Mouse (Mus musculus) kidney, postnatal 0 days (tissue): ENCODE measurements around the gene Fam189a2. TPM values are rescaled to one million over a fixed set of nuclear protein-coding genes. Genes with fewer than 3 reads are reported as not detected.

ENCODE experiments used
- ATAC-seq: fragments of 200-750 bp; cut with Nextera tagmentation; replicated peaks from 2 replicates; pipeline ENCODE4 v1.8.0; 2017; ENCODE audit warnings: low read depth, moderate number of reproducible peaks, moderate TSS enrichment, moderate library complexity; ENCODE audit not compliant: low FRiP score
- DNase-seq: peaks from one replicate; pipeline ENCODE4 v3.0.0-alpha.2; 2016; ENCODE audit warnings: low spot score
- H3K27ac ChIP-seq: fragments of 300-500 bp; sonication (generic); 2 replicates; pipeline ENCODE4 v1.5.1; 2014; ENCODE audit warnings: mild to moderate bottlenecking
- H3K27me3 ChIP-seq: fragments of 300-500 bp; sonication (generic); 2 replicates; pipeline ENCODE4 v1.6.1; 2014; ENCODE audit warnings: low read length, mixed read lengths; ENCODE audit not compliant: insufficient read depth
- H3K36me3 ChIP-seq: fragments of 300-500 bp; sonication (generic); 2 replicates; pipeline ENCODE4 v1.6.1; 2014; ENCODE audit warnings: low read length, mixed read lengths; ENCODE audit not compliant: insufficient read depth
- H3K4me1 ChIP-seq: fragments of 300-500 bp; sonication (generic); replicated peaks from 2 replicates; pipeline ENCODE4 v1.6.1; 2014; ENCODE audit warnings: antibody characterized with exemption, low read length, mixed read lengths; ENCODE audit not compliant: insufficient read depth
- H3K4me2 ChIP-seq: fragments of 300-500 bp; sonication (generic); 2 replicates; pipeline ENCODE4 v1.6.1; 2014; ENCODE audit warnings: mild to moderate bottlenecking, low read length, moderate library complexity, mixed read lengths
- H3K4me3 ChIP-seq: fragments of 300-500 bp; sonication (generic); replicated peaks from 2 replicates; pipeline ENCODE4 v1.5.1; 2014; ENCODE audit warnings: low read depth, low read length
- H3K9ac ChIP-seq: fragments of 300-500 bp; sonication (generic); 2 replicates; pipeline ENCODE4 v1.6.1; 2014; ENCODE audit warnings: low read depth, low read length
- H3K9me3 ChIP-seq: fragments of 300-500 bp; sonication (generic); replicated peaks from 2 replicates; pipeline ENCODE4 v1.6.1; 2016; ENCODE audit warnings: low read length, inconsistent platforms, mixed read lengths
- CTCF ChIP-seq: IDR thresholded peaks from 2 replicates; pipeline ENCODE4 v1.5.1; 2016; ENCODE audit warnings: antibody characterized with exemption, low read depth, mild to moderate bottlenecking, moderate library complexity
- WGBS: fragments of 180-500 bp; shearing (Covaris S2); extraction: QIAGEN DNeasy Blood & Tissue Kit; methylation state at CpG from one replicate; pipeline ENCODE4 v1.1.7; 2014; 5-methylcytosine and 5-hydroxymethylcytosine counted together
- polyA plus RNA-seq: library from polyadenylated mRNA; unstranded; fragments of >200 nt; fragmentation: Nextera tagmentation; extraction: Ambion mirVana; gene quantifications from 2 replicates; pipeline ENCODE4 v1.2.1, GENCODE M21; 2015

Gene Fam189a2
- polyA plus RNA-seq, 1 experiment from 2014 or later = 1.6 TPM

GRCm38 (mm10) chr19:24022771-24023170, 8.0 kb downstream of the Fam189a2 start:
- no peak for TF ChIP-seq CTCF

GRCm38 (mm10) chr19:24022301-24022700, 8.5 kb downstream of the Fam189a2 start:
- Histone ChIP-seq H3K9me3 (no peaks in the 10 kb centered on the region), H3K27me3 (no peaks in the 10 kb centered on the region), H3K9ac (no peak overlapping the region), H3K27ac (no peak overlapping the region), H3K4me2 (no peak overlapping the region), H3K4me3 (no peak overlapping the region), H3K4me1 (peaks cover 4% of the 10 kb centered on the region; the same call in 1 of the 2 replicates), H3K36me3 (no peaks in the 10 kb centered on the region)
- no peak for DNase-seq
- no peak for ATAC-seq
- no peak for TF ChIP-seq CTCF
- WGBS = 93% methylated on average over 6 of the region's 6 CpGs

More at GRCm38 (mm10) chr19:24022771-24023170, 8.0 kb downstream of the Fam189a2 start:
- H3K9me3 ChIP-seq = no peaks in the 10 kb centered on the region
- no peak overlapping the region for H3K27ac ChIP-seq
- no peak for DNase-seq
- no peaks in the 10 kb centered on the region for H3K4me1 ChIP-seq
- no peak overlapping the region for H3K4me2 ChIP-seq
- H3K27me3 ChIP-seq = no peaks in the 10 kb centered on the region
- no peak for ATAC-seq
- 64% methylated on average over 3 of the region's 3 CpGs for WGBS
- no peaks in the 10 kb centered on the region for H3K36me3 ChIP-seq
- H3K4me3 ChIP-seq = no peak overlapping the region
- H3K9ac ChIP-seq = no peak overlapping the region

- Histone ChIP-seq H3K4me3 (no peak overlapping the region), H3K9ac (no peak overlapping the region), H3K4me1 (peaks cover 10% of the 10 kb centered on the region; the same call in 1 of the 2 replicates), H3K9me3 (no peaks in the 10 kb centered on the region), H3K27me3 (no peaks in the 10 kb centered on the region), H3K4me2 (no peak overlapping the region), H3K27ac (no peak overlapping the region), H3K36me3 (no peaks in the 10 kb centered on the region)
- no peak for TF ChIP-seq CTCF
- no peak for ATAC-seq
- DNase-seq = no peak
- 80% methylated on average over 3 of the region's 3 CpGs for WGBS
These were observed 10.1 kb downstream of the Fam189a2 start for GRCm38 (mm10) chr19:24020736-24021135.

- Histone ChIP-seq H3K27me3 (no peaks in the 10 kb centered on the region), H3K4me3 (no peak overlapping the region), H3K27ac (no peak overlapping the region), H3K9ac (no peak overlapping the region), H3K4me2 (no peak overlapping the region), H3K4me1 (peaks cover 10% of the 10 kb centered on the region; the same call in 1 of the 2 replicates), H3K9me3 (no peaks in the 10 kb centered on the region), H3K36me3 (no peaks in the 10 kb centered on the region)
- 92% methylated on average over 9 of the region's 9 CpGs for WGBS
- DNase-seq (no peak), ATAC-seq (no peak)
- no peak for TF ChIP-seq CTCF
These were observed 11.2 kb downstream of the Fam189a2 start for GRCm38 (mm10) chr19:24019609-24020008.

- no peak for TF ChIP-seq CTCF
- no peak overlapping the region for H3K27ac ChIP-seq
- WGBS = 82% methylated on average over 3 of the region's 3 CpGs
- H3K9ac ChIP-seq = no peak overlapping the region
- ATAC-seq (no peak), DNase-seq (no peak)
- no peaks in the 10 kb centered on the region for H3K9me3 ChIP-seq
- H3K36me3 ChIP-seq = no peaks in the 10 kb centered on the region
- no peak overlapping the region for H3K4me3 ChIP-seq
- H3K27me3 ChIP-seq = no peaks in the 10 kb centered on the region
- peaks cover 10% of the 10 kb centered on the region; the same call in 1 of the 2 replicates for H3K4me1 ChIP-seq
- no peak overlapping the region for H3K4me2 ChIP-seq
These were observed 12.4 kb downstream of the Fam189a2 start for GRCm38 (mm10) chr19:24018396-24018795.

GRCm38 (mm10) chr19:24017892-24018291, 12.9 kb downstream of the Fam189a2 start:
- H3K27me3 ChIP-seq = no peaks in the 10 kb centered on the region
- no peak overlapping the region for H3K4me2 ChIP-seq
- H3K27ac ChIP-seq = no peak overlapping the region
- WGBS = 39% methylated on average over 3 of the region's 3 CpGs
- H3K36me3 ChIP-seq = no peaks in the 10 kb centered on the region
- DNase-seq = no peak
- peaks cover 10% of the 10 kb centered on the region; the same call in 1 of the 2 replicates for H3K4me1 ChIP-seq
- H3K9me3 ChIP-seq = no peaks in the 10 kb centered on the region
- no peak for ATAC-seq
- no peak overlapping the region for H3K4me3 ChIP-seq
- TF ChIP-seq CTCF = no peak
- no peak overlapping the region for H3K9ac ChIP-seq

GRCm38 (mm10) chr19:24017427-24017826, 13.4 kb downstream of the Fam189a2 start:
- H3K4me1 ChIP-seq = peaks cover 10% of the 10 kb centered on the region; the same call in 1 of the 2 replicates
- H3K27ac ChIP-seq = no peak overlapping the region
- H3K36me3 ChIP-seq = no peaks in the 10 kb centered on the region
- ATAC-seq (0 out of 2 replicates have a peak, but pooled peaks have one; percentile 54), DNase-seq (peak; percentile 64)
- H3K27me3 ChIP-seq = no peaks in the 10 kb centered on the region
- no peaks in the 10 kb centered on the region for H3K9me3 ChIP-seq
- no peak overlapping the region for H3K4me3 ChIP-seq
- TF ChIP-seq CTCF = no peak
- whole genome bisulfite sequencing = 22% methylated on average over 1 of the region's 1 CpGs
- no peak overlapping the region for H3K4me2 ChIP-seq
- H3K9ac ChIP-seq = no peak overlapping the region
